Mouse (Mus musculus) lung, postnatal 25 days (tissue): ENCODE data around the gene Slain2.
"Not testable (repeated sequence)": the region's sequence is repeated elsewhere in the genome, so short reads cannot be mapped to it uniquely, and the experiment has no call there.

Experiments used
- DNase-seq: peaks from one replicate; pipeline ENCODE4 v3.0.0; 2022; ENCODE audit warnings: low spot score

Gene Slain2

GRCm38 (mm10) chr5:72950252-72950651, 36.1 kb downstream of the Slain2 start:
- no peak for DNase-seq

DNA sequence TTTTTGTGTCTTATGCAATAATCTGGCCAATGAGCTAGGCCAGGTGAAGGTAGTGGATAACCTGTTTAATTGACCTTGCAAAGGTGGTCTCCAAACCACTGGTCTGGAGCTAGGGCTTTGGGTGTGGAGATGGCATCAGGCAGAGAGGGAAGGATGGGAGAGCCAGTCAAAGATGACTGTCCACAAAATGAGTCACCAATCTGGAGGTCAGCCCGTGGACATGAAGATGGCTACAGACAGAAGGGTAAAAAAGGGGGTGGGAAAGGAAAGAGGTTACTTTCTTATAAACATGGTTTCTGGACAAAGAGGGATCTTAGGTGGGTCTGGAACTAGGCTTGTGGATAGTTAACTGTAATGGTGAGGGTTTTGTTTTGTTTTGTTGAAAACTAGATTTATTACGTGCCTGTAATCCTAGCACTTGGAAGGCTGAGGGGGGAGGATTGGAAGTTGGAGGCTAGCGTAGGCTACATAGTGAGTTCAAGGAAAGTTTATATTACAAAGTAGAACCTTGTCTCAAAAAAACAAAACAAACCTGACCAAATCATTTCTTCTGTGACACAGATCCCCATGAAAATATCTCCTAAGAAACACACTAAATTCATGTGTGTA, 40.0 kb downstream of the Slain2 start:
- DNase-seq = no peak

GRCm38 (mm10) chr5:72957281-72957680, 43.2 kb downstream of the Slain2 start:
- DNase-seq = no peak

DNA sequence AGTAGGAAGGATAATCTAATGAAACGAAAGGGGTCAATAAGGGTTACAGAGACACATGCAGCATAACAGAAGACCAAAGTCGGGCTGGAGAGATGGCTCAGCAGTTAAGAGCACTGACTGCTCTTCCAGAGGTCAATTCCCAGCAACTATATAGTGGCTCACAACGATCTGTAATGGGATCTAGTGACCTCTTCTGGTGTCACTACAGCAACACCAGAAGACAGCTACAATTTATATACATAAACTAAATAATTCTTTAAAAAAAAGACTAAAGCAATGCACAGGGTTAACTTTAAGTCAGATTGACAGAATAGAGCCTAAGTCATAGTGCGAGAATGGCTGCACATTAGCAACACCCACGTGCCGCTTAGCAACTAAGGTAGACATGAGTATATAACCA, 46.0 kb downstream of the Slain2 start:
- DNase-seq = no peak

- no peak for DNase-seq
Measured at GRCm38 (mm10) chr5:72965706-72966105, 51.6 kb downstream of the Slain2 start.

- no peak for DNase-seq
Measured at GRCm38 (mm10) chr5:72972435-72972834, 58.3 kb downstream of the Slain2 start.

DNA sequence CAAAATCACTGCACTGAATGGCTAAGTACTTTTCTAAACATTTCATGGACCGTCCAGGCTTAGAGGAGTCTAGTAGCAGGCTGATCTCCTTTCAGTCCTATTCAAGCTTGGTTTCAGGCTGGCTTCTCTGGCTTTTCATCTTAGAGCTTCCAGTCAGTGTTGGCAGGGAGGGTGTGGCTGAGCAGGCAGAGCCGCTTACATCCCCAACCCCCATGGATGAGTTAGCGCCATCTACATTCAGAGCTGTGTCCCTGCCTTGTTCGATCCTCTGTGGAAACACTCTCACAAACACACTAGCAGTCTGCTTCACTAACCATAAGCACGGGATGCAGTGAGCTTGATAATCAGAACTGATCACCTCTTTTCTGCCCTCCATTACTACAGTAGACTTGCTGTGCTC, 58.8 kb downstream of the Slain2 start:
- DNase-seq = no peak

DNA sequence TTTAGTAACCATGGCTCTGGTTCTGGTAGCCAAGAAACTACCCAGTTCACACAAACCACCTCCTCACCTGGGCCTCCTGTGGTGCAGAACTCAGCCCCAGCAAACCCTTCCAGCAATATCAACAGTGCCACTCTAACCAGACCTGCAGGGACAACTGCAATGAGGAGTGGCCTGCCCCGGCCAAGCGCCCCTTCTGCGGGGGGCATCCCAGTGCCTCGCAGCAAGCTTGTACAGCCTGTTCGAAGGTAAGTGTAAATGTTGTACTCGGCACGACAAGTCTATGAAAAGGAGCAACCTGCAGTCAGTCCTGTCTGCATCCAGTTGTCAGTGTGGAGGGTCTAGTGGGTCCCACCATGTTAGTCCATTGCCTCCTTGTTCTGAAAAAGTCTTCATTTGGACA, 60.5 kb downstream of the Slain2 start, which contains the start of gene Gm10135:
Gene Gm10135 (minus strand): TSS at position 101 of the 400 bp plus-strand sequence.
- DNase-seq = no peak

DNA sequence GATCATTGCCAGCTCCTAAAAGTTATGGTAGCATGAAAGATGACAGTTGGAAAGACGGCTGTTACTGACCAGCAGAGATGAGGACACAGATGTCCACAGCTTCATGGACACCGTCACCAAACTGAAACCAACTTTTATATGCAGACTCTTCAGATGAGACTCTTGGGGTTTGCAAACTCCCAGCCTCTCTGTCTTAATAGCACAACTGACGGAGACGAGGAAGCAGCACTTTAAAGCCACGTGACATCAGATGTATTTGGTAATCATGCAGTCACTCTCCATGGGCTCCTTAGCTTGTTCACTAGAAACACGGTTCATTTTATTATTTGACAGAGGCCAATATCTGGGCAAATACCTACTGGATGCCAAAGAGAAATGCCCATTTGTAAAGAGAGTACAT, 61.9 kb downstream of the Slain2 start:
- DNase-seq = no peak

GRCm38 (mm10) chr5:72976539-72976938, 62.4 kb downstream of the Slain2 start:
- no peak for DNase-seq

- peak; percentile 44 for DNase-seq
Measured at GRCm38 (mm10) chr5:72984091-72984490, 70.0 kb downstream of the Slain2 start.

DNA sequence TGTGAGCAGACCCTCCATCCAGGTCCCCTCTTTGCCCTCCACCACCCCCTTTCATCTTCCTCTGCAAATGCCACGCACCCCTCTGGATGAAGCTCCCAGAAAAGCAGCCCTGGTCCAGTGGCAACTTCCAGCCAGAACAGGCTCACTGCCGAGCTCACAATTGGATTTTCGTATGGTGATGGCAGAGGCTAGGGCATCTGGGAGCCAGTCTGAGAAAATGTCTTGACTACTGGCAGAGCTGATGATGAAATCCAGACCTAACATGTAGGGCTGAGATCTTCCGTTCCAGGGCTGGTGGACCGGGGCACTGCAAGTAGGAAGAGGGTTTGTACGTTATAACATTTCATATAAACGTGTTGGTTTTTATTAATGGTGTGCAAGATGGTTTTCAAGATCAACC, 73.7 kb downstream of the Slain2 start:
- no peak for DNase-seq

GRCm38 (mm10) chr5:72989756-72990155, 75.7 kb downstream of the Slain2 start:
- no peak for DNase-seq

DNA sequence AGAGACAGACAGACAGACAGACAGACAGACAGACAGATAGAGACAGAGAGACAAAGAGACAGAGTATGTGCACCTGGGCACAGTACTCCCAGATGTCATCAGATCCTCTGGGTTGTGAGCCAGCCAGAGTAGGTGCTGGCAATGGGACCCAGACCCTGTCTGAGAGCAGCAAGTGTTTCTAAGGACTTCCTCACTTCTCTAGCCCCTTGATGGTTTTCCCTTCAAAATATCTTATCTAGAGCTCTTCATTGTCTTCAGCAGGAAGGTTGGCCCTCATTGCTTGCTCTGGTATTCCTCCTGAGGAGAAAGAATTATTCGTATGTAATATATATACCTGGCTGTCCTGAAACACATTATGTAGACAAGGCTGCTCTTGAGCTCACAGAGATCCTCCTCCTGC, 78.4 kb downstream of the Slain2 start:
- DNase-seq = no peak

DNA sequence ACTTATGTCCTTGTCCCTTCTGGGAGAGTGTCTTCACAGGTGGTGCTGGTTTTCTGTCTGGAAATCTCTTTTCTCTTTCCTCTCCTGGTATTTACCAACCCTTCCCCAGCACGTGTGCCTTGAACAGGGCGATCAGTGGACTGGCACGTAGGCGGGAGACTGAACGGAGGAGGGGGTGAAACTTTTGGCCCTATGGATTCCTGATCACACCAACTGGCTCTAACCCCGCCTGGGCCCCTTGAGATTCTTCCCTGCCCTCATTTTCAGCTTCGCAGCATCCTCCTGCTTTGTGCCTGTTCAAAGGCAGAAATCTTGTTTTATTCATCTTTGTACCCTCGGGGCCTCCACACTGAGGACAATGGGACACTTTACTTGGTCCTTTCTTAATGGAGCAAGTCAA, 80.3 kb downstream of the Slain2 start:
- no peak for DNase-seq

GRCm38 (mm10) chr5:72994928-72995327, 80.8 kb downstream of the Slain2 start:
- no peak for DNase-seq

DNA sequence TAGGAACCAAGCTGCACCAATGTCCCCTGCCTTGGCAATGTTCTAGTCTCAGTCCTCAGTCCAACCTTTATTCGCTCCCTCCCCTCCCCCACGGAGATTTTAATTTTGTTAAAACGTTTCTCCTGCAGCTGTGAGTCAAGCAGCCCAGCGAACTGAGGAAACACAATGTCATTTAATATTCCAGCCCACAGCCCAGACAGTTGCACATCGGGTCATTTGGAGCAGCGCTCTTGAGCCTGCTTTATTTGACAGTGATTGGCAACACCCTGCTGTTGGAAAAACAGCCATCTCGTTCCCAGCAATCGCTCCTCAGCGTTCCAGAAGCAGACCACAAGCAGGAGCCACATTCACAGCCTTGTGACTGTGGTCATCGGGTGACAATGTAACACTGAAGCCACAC, 81.3 kb downstream of the Slain2 start:
- no peak for DNase-seq

GRCm38 (mm10) chr5:72998546-72998945, 84.4 kb downstream of the Slain2 start:
- not testable (repeated sequence) for DNase-seq

GRCm38 (mm10) chr5:73004046-73004445, 89.9 kb downstream of the Slain2 start:
- no peak for DNase-seq

- no peak for DNase-seq
Measured at GRCm38 (mm10) chr5:73006784-73007581, 92.9 kb downstream of the Slain2 start, which contains the start of gene Slc10a4. Gene Slc10a4, plus strand, starts transcription at chr5:73006883.

DNA sequence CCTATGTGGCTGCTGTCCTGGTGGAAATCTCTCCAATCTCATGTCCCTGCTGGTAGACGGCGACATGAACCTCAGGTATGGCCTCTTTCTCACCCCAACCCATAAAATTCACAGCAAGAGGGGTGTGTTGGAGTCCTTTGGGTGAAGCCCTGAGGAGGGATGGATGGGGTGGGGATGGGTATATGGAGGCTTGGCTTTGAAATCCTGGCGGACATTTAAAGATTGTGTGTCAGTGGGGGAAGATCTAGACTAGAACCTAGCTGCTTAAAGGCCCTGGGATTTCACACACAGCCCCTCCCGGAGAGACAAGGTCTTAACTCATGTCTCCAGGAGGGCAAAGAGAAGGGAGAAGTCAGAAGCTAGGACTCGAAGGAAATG, 93.5 kb downstream of the Slain2 start:
- no peak for DNase-seq

DNA sequence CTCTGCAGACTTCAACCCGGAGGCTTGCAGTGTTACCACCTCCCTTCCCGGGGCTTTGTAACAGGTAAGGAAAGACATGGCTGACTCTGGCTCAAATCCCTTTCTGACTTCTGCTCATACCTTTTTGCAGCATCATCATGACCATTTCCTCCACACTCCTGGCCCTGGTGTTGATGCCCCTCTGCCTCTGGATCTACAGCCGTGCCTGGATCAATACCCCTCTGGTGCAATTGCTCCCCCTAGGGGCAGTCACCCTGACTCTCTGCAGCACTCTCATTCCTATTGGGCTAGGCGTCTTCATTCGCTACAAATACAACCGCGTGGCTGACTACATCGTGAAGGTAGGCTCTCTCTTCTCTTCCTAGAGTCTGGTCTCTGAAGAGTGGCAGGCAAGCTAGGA, 94.1 kb downstream of the Slain2 start:
- DNase-seq = peak; percentile 13

DNA sequence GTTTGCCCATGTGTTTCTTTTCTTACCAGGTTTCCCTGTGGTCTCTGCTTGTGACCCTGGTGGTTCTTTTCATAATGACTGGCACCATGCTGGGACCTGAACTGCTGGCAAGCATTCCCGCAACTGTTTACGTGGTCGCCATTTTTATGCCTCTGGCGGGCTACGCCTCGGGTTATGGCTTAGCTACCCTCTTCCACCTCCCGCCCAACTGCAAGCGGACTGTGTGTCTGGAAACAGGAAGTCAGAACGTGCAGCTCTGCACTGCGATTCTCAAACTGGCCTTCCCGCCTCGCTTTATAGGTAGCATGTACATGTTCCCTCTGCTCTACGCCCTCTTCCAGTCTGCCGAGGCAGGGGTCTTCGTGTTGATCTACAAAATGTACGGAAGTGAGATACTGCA, 97.7 kb downstream of the Slain2 start:
- DNase-seq = not testable (repeated sequence)
